Mouse (Mus musculus) liver, embryonic 14.5 days (tissue): ENCODE results near the gene Popdc2. TPM values are rescaled to one million over a fixed set of nuclear protein-coding genes. Genes with fewer than 3 reads are reported as not detected.

ENCODE experiments used
- ATAC-seq: fragments of 200-750 bp; cut with Nextera tagmentation; 2 replicates; pipeline ENCODE4 v1.8.0; 2017; ENCODE audit warnings: moderate number of reproducible peaks, mild to moderate bottlenecking, moderate library complexity; ENCODE audit not compliant: insufficient read depth
- DNase-seq, 3 experiments: peaks; one replicate each; pipeline ENCODE4 v3.0.0-alpha.2; 2012 to 2013; ENCODE audit warnings: low read depth in 3 of 3, low spot score in 3 of 3
- H3K27ac ChIP-seq: fragments of 300-500 bp; sonication (generic); 2 replicates; pipeline ENCODE4 v1.5.1; 2014; ENCODE audit warnings: moderate library complexity, mild to moderate bottlenecking, control low read depth, inconsistent platforms
- H3K27me3 ChIP-seq: fragments of 300-500 bp; sonication (generic); 2 replicates; pipeline ENCODE4 v1.6.1; 2014; ENCODE audit warnings: mild to moderate bottlenecking, low read length, moderate library complexity; ENCODE audit not compliant: control insufficient read depth, insufficient read depth
- H3K36me3 ChIP-seq: fragments of 300-500 bp; sonication (generic); replicated peaks from 2 replicates; pipeline ENCODE4 v1.6.1; 2014; ENCODE audit warnings: low read depth; ENCODE audit not compliant: control insufficient read depth, insufficient read depth
- H3K4me1 ChIP-seq, 2 experiments: fragments of 200-500 bp in 1 of 2; fragments of 300-500 bp in 1 of 2; sonication (generic) in 1 of 2; replicated peaks; 2 replicates each; pipeline ENCODE4 v1.6.1; 2012 to 2014; ENCODE audit warnings: antibody characterized with exemption in 1 of 2, inconsistent platforms in 1 of 2, low read length in 1 of 2; ENCODE audit not compliant: control insufficient read depth in 2 of 2, insufficient read depth in 2 of 2
- H3K4me2 ChIP-seq: fragments of 300-500 bp; sonication (generic); 2 replicates; pipeline ENCODE4 v1.6.1; 2014; ENCODE audit warnings: low read depth, mild to moderate bottlenecking, control low read depth, moderate library complexity
- H3K4me3 ChIP-seq, 2 experiments: fragments of 200-500 bp in 1 of 2; fragments of 300-500 bp in 1 of 2; sonication (generic) in 1 of 2; 2 replicates each; pipeline ENCODE4 v1.5.1; 2012 to 2014; ENCODE audit warnings: low read depth in 2 of 2, low read length in 2 of 2, mild to moderate bottlenecking in 2 of 2, control low read depth in 1 of 2, inconsistent platforms in 1 of 2, moderate library complexity in 1 of 2; ENCODE audit not compliant: insufficient read depth in 1 of 2
- H3K9ac ChIP-seq: fragments of 300-500 bp; sonication (generic); replicated peaks from 2 replicates; pipeline ENCODE4 v1.6.1; 2014; ENCODE audit warnings: mild to moderate bottlenecking, control low read depth, moderate library complexity
- H3K9me3 ChIP-seq: fragments of 300-500 bp; sonication (generic); 2 replicates; pipeline ENCODE4 v1.6.1; 2016; ENCODE audit warnings: low read length, mixed read lengths; ENCODE audit not compliant: control insufficient read depth
- CTCF ChIP-seq: IDR thresholded peaks from 2 replicates; pipeline ENCODE4 v1.5.1; 2016; ENCODE audit warnings: antibody characterized with exemption, low read depth, control low read depth
- EP300 ChIP-seq: IDR thresholded peaks from 2 replicates; pipeline ENCODE4 v1.6.1; 2016; ENCODE audit warnings: antibody characterized with exemption, low read depth
- WGBS: fragments of 180-500 bp; shearing (Covaris S2); extraction: QIAGEN DNeasy Blood & Tissue Kit; methylation state at CpG from one replicate; pipeline ENCODE4 v1.1.7; 2014; ENCODE audit not compliant: insufficient replicate concordance; 5-methylcytosine and 5-hydroxymethylcytosine counted together
- polyA plus RNA-seq, 2 experiments: library from polyadenylated mRNA; depleted of rRNA in 1 of 2; stranded (reverse) in 1 of 2; unstranded in 1 of 2; fragments of >200 nt; fragmentation: Nextera tagmentation in 1 of 2; extraction: Ambion mirVana in 1 of 2; gene quantifications; 2 replicates each; pipeline versions ENCODE4 v1.2.1 to v1.2.3; 2012 to 2014

Popdc2 gene
- polyA plus RNA-seq, 2 experiments, result 23.2 to 24.5 TPM

DNA sequence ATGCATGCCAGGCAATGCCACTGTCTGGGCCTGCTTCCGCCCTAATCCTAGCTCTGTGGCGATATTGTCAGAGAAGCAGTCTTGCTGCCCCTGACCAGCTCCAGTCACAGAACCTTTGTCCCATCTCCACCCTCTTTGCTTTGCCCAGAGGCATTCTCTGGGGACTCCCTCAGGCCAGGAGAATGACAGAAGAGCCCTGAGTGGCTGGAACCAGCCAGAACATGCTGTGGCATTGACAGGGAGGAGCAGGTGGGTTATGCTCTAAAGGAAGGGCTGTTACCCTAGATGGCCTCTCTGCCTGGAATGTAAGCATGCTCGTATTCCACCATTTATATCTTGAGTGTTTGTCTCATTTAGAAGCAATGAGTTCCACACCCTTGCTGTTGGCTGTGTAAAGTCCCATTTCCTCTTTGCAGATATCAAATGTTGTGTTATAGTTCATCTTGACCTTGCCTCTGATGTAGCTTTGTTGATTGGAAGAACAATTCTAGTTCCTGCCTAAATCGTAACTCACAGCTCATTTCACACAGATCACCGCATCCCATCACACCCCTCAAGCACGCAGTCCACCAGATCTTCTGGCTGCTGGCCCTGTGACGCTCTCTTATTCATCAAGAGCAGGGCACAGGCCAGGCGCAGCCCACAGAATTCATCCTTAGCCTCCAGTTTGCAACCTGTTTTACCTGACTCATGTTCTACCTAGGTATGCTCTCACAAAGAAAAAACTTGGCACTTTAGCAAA lies 8.8 kb downstream of the Popdc2 start:
- no peak for ATAC-seq
- no peak for DNase-seq

DNA sequence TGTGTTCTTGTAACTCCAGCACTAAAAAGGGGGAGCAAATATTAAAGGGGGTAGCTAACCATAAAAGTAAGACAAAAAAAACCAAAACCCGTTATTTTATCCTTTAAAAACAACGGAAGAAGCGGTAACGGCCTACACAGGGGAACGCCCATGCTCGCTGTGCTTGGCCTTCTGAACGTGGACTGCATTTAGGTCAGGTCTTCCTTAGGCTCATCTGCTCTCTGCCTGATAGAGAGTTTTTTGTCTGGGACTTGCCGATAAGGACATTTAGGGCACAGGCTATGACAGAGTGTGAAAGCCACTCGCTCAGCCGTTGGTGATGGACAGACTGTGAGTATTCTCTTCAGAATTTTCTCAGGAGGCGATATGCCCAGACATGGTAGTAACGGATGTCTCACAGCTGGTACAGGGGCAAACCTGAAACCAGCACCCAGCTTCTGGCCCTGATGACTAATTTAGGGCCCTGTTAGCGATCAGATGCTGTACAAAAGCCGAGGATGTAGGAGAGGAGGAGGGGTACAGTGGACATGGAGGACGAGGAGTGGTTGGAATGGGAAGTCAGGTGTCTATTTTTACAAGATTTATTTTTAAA lies 9.8 kb downstream of the Popdc2 start:
- Histone ChIP-seq H3K36me3 (peaks cover 4% of the 10 kb centered on the region; the same call in 1 of the 2 replicates), H3K4me2 (peak overlapping the region; percentile 87), H3K4me3 (peak overlapping the region; percentile 78 to 85), H3K9me3 (no peaks in the 10 kb centered on the region), H3K27me3 (no peaks in the 10 kb centered on the region), H3K4me1 (peaks cover 59 to 71% of the 10 kb centered on the region in 2 experiments), H3K9ac (peak overlapping the region; percentile 97), H3K27ac (peak overlapping the region; percentile 98)
- DNase-seq (peak; percentile 95 to 97 (median 96)), ATAC-seq (peak; percentile 94)
- no peak for TF ChIP-seq CTCF
- peak; percentile 99 for TF ChIP-seq EP300
- WGBS, result 13% methylated on average over 15 of the region's 15 CpGs

More for the DNA sequence above, 8.8 kb downstream of the Popdc2 start:
- peak overlapping the region; percentile 87 for H3K4me2 ChIP-seq
- no peaks in the 10 kb centered on the region for H3K27me3 ChIP-seq
- H3K4me3 ChIP-seq, result no peak overlapping the region
- peak overlapping the region; percentile 67 for H3K9ac ChIP-seq
- H3K27ac ChIP-seq, result peak overlapping the region; percentile 98
- WGBS, result 74% methylated on average over 8 of the region's 8 CpGs
- no peak for TF ChIP-seq EP300
- TF ChIP-seq CTCF, result no peak
- peaks cover 54 to 67% of the 10 kb centered on the region in 2 experiments for H3K4me1 ChIP-seq
- H3K9me3 ChIP-seq, result no peaks in the 10 kb centered on the region
- H3K36me3 ChIP-seq, result peaks cover 3% of the 10 kb centered on the region; the same call in 1 of the 2 replicates

DNA sequence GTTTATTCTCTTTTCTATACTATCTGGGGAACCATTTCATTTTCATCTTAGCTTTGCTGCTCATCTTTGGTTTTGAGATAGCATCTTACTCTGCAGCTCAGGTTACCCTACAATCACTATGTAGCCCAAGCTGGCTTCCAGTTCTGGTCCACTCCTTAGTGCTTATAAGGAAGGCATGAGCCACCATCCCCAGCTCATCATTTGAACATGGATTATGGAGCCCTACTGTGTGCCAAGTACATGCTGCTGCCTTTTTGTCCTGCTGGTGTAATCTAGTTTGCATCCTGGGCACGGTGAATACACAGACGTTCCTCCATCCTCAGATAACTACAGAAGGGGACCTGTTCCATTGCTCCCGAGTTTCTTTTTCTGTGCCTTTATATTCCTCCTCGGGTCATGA lies 10.9 kb downstream of the Popdc2 start:
- WGBS, result 53% methylated on average over 4 of the region's 4 CpGs
- TF ChIP-seq EP300 (no peak), CTCF (0 out of 2 replicates have a peak, but pooled peaks have one; percentile 7)
- Histone ChIP-seq H3K4me1 (peaks cover 59 to 75% of the 10 kb centered on the region in 2 experiments), H3K27ac (peak overlapping the region; percentile 98), H3K9me3 (no peaks in the 10 kb centered on the region), H3K9ac (peak overlapping the region; percentile 97), H3K27me3 (no peaks in the 10 kb centered on the region), H3K4me3 (peak overlapping the region; percentile 78 to 85), H3K36me3 (peaks cover 12% of the 10 kb centered on the region), H3K4me2 (peak overlapping the region; percentile 87)
- ATAC-seq, result no peak
- DNase-seq, result no peak

DNA sequence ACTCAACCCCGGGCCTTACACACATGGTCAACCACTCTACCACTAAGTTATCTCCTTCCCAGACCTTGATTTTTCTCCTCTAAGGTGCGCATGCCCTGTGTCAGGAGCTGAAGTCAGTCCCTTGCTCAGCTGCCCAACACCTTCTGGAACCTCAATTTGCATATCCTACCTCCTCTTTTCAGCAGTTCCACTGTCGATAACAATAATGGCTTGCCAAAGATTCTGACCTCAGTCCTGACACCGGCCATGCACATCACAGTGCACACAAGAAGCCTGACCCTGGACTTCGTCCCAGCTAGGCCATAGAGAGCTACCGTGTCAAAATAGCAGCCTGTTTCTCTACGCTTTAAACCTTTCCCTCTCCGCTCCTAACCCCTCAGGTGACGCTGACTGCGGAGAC lies 11.4 kb downstream of the Popdc2 start:
- peak overlapping the region; percentile 97 for H3K9ac ChIP-seq
- no peak for ATAC-seq
- H3K36me3 ChIP-seq, result peaks cover 15% of the 10 kb centered on the region
- peak overlapping the region; percentile 98 for H3K27ac ChIP-seq
- H3K9me3 ChIP-seq, result no peaks in the 10 kb centered on the region
- DNase-seq, result no peak
- 77% methylated on average over 10 of the region's 10 CpGs for WGBS
- peak overlapping the region; percentile 78 to 85 for H3K4me3 ChIP-seq
- peak overlapping the region; percentile 87 for H3K4me2 ChIP-seq
- no peak for TF ChIP-seq CTCF
- TF ChIP-seq EP300, result no peak
- no peaks in the 10 kb centered on the region for H3K27me3 ChIP-seq
- peaks cover 56 to 72% of the 10 kb centered on the region in 2 experiments for H3K4me1 ChIP-seq

DNA sequence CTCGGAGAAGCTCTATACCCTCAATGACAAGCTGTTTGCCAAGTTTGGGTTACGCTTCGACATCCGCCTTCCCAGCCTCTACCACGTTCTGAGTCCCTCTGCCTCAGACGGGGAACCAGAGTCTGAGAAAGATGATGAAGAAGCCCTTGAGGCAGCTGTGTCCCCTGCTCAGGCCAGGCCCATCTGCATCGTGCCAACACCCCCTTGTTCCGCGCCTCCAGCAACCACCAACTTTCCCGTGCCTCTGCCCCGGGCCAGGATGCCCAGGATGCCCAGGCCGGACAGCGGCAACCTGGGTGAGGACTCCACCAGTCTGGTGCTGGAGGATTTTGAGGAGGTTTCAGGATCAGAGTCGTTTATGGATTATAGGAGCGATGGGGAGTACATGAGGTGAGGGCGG lies 11.9 kb downstream of the Popdc2 start:
- H3K27ac ChIP-seq, result peak overlapping the region; percentile 98; the same call in 1 of the 2 replicates
- peaks cover 54 to 72% of the 10 kb centered on the region in 2 experiments for H3K4me1 ChIP-seq
- ATAC-seq (no peak), DNase-seq (no peak)
- TF ChIP-seq CTCF (no peak), EP300 (no peak)
- peak overlapping the region; percentile 87 for H3K4me2 ChIP-seq
- no peaks in the 10 kb centered on the region for H3K27me3 ChIP-seq
- H3K4me3 ChIP-seq, result peak overlapping the region; percentile 42 to 78
- H3K9me3 ChIP-seq, result no peaks in the 10 kb centered on the region
- 78% methylated on average over 16 of the region's 16 CpGs for WGBS
- peak overlapping the region; percentile 31 for H3K9ac ChIP-seq
- H3K36me3 ChIP-seq, result peaks cover 19% of the 10 kb centered on the region
